Mouse (Mus musculus) limb, embryonic 14.5 days (tissue): ENCODE measurements at regions not wholly inside any gene's neighbourhood (a gene's known extent, or its start where the extent isn't known, plus 50 kb on each side); places are given as distances from the start of the nearest gene placed in this dataset.

Experiments
- ATAC-seq: fragments of 200-750 bp; cut with Nextera tagmentation; 2 replicates; pipeline ENCODE4 v1.8.0; 2017; ENCODE audit warnings: low read depth, moderate number of reproducible peaks, moderate TSS enrichment; ENCODE audit not compliant: low FRiP score
- DNase-seq: peaks from one replicate; pipeline ENCODE4 v3.0.0-alpha.2; 2015; ENCODE audit warnings: low spot score
- H3K27ac ChIP-seq: fragments of 300-500 bp; sonication (generic); replicated peaks from 2 replicates; pipeline ENCODE4 v1.5.1; 2014; ENCODE audit warnings: low read depth, mild to moderate bottlenecking, low read length, moderate library complexity, mixed read lengths
- H3K27me3 ChIP-seq: fragments of 300-500 bp; sonication (generic); 2 replicates; pipeline ENCODE4 v1.6.1; 2014; ENCODE audit warnings: low read length, mixed read lengths; ENCODE audit not compliant: control insufficient read depth, insufficient read depth
- H3K36me3 ChIP-seq: fragments of 300-500 bp; sonication (generic); 2 replicates; pipeline ENCODE4 v1.6.1; 2014; ENCODE audit warnings: mild to moderate bottlenecking, low read length, moderate library complexity, mixed read lengths; ENCODE audit not compliant: control insufficient read depth, insufficient read depth
- H3K4me1 ChIP-seq: fragments of 300-500 bp; sonication (generic); 2 replicates; pipeline ENCODE4 v1.6.1; 2014; ENCODE audit warnings: antibody characterized with exemption, low read length, mixed read lengths; ENCODE audit not compliant: control insufficient read depth, insufficient read depth
- H3K4me2 ChIP-seq: fragments of 300-500 bp; sonication (generic); replicated peaks from 2 replicates; pipeline ENCODE4 v1.6.1; 2014; ENCODE audit warnings: low read depth, mild to moderate bottlenecking, low read length, moderate library complexity; ENCODE audit not compliant: severe bottlenecking
- H3K4me3 ChIP-seq: fragments of 300-500 bp; sonication (generic); replicated peaks from 2 replicates; pipeline ENCODE4 v1.5.1; 2014; ENCODE audit warnings: low read length
- H3K9ac ChIP-seq: fragments of 300-500 bp; sonication (generic); 2 replicates; pipeline ENCODE4 v1.6.1; 2014; ENCODE audit warnings: mild to moderate bottlenecking, low read depth, low read length, moderate library complexity; ENCODE audit not compliant: severe bottlenecking
- H3K9me3 ChIP-seq: fragments of 300-500 bp; sonication (generic); 2 replicates; pipeline ENCODE4 v1.6.1; 2016; ENCODE audit warnings: low read length; ENCODE audit not compliant: control insufficient read depth
- POLR2A ChIP-seq: fragments of 200-500 bp; IDR thresholded peaks from 2 replicates; pipeline ENCODE4 v1.8.0; 2012; ENCODE audit warnings: inconsistent platforms, mild to moderate bottlenecking, moderate library complexity, borderline replicate concordance; ENCODE audit not compliant: insufficient read depth, insufficient read length; ENCODE audit errors: extremely low read depth
- WGBS: fragments of 180-500 bp; shearing (Covaris S2); extraction: QIAGEN DNeasy Blood & Tissue Kit; methylation state at CpG from one replicate; pipeline ENCODE4 v1.1.7; 2014; 5-methylcytosine and 5-hydroxymethylcytosine counted together

GRCm38 (mm10) chr6:148600934-148601333 is 156.7 kb upstream of the Tmtc1 start:
- no peaks in the 10 kb centered on the region for H3K9me3 ChIP-seq
- H3K4me1 ChIP-seq = peaks cover 20% of the 10 kb centered on the region; the same call in 1 of the 2 replicates
- H3K27me3 ChIP-seq = no peaks in the 10 kb centered on the region
- no peak overlapping the region for H3K27ac ChIP-seq
- WGBS = 49% methylated on average over 2 of the region's 2 CpGs
- H3K4me2 ChIP-seq = no peak overlapping the region
- DNase-seq = no peak
- TF ChIP-seq POLR2A = no peak
- ATAC-seq = no peak
- no peak overlapping the region for H3K9ac ChIP-seq
- H3K4me3 ChIP-seq = no peak overlapping the region
- H3K36me3 ChIP-seq = no peaks in the 10 kb centered on the region

GRCm38 (mm10) chr6:148599473-148599872 is 155.3 kb upstream of the Tmtc1 start:
- no peak overlapping the region for H3K27ac ChIP-seq
- no peak overlapping the region for H3K4me3 ChIP-seq
- no peaks in the 10 kb centered on the region for H3K9me3 ChIP-seq
- no peaks in the 10 kb centered on the region for H3K36me3 ChIP-seq
- peaks cover 20% of the 10 kb centered on the region; the same call in 1 of the 2 replicates for H3K4me1 ChIP-seq
- H3K27me3 ChIP-seq = no peaks in the 10 kb centered on the region
- no peak for TF ChIP-seq POLR2A
- peak overlapping the region; percentile 45; the same call in 1 of the 2 replicates for H3K4me2 ChIP-seq
- no peak for ATAC-seq
- no peak for DNase-seq
- WGBS = 64% methylated on average over 4 of the region's 4 CpGs
- H3K9ac ChIP-seq = no peak overlapping the region

GRCm38 (mm10) chr6:148598746-148599337 is 154.7 kb upstream of the Tmtc1 start:
- Histone ChIP-seq H3K9ac (peak overlapping the region; percentile 41), H3K4me2 (peak overlapping the region; percentile 45)
- ATAC-seq = no peak

GRCm38 (mm10) chr6:148595009-148595770 is 151.0 kb upstream of the Tmtc1 start:
- ATAC-seq (no peak), DNase-seq (no peak)
- Histone ChIP-seq H3K27me3 (no peaks in the 10 kb centered on the region), H3K27ac (no peak overlapping the region), H3K4me2 (no peak overlapping the region), H3K4me1 (peaks cover 20% of the 10 kb centered on the region; the same call in 1 of the 2 replicates), H3K36me3 (no peaks in the 10 kb centered on the region), H3K9ac (no peak overlapping the region), H3K9me3 (no peaks in the 10 kb centered on the region), H3K4me3 (no peak overlapping the region)
- no peak for TF ChIP-seq POLR2A
- WGBS = 47% methylated on average over 3 of the region's 3 CpGs

More at GRCm38 (mm10) chr6:148598746-148599337, 154.7 kb upstream of the Tmtc1 start:
- Histone ChIP-seq H3K27ac (no peak overlapping the region), H3K36me3 (no peaks in the 10 kb centered on the region), H3K4me1 (peaks cover 20% of the 10 kb centered on the region; the same call in 1 of the 2 replicates), H3K4me3 (peak overlapping the region; percentile 23), H3K9me3 (no peaks in the 10 kb centered on the region), H3K27me3 (no peaks in the 10 kb centered on the region)
- peak; percentile 6 for DNase-seq
- 3% methylated on average over 16 of the region's 16 CpGs for WGBS
- no peak for TF ChIP-seq POLR2A

- no peaks in the 10 kb centered on the region for H3K9me3 ChIP-seq
- no peak for TF ChIP-seq POLR2A
- no peaks in the 10 kb centered on the region for H3K4me1 ChIP-seq
- ATAC-seq = no peak
- no peaks in the 10 kb centered on the region for H3K36me3 ChIP-seq
- H3K9ac ChIP-seq = no peak overlapping the region
- no peak overlapping the region for H3K4me2 ChIP-seq
- no peak overlapping the region for H3K27ac ChIP-seq
- H3K4me3 ChIP-seq = no peak overlapping the region
- WGBS = 65% methylated on average over 4 of the region's 4 CpGs
- DNase-seq = no peak
- no peaks in the 10 kb centered on the region for H3K27me3 ChIP-seq
Measured at GRCm38 (mm10) chr6:148588971-148589370, 144.8 kb upstream of the Tmtc1 start.
